Mouse (Mus musculus) right cerebral cortex, postnatal 10 days (tissue): ENCODE results near the gene Rxrg.
A peak's percentile ranks its signal among the peaks of the same experiment; 100 is the strongest.

Experiments
- DNase-seq, 2 experiments: peaks; one replicate each; pipeline ENCODE4 v3.0.0; 2021; ENCODE audit warnings: low spot score in 2 of 2

Gene Rxrg

GRCm38 (mm10) chr1:167598255-167599081 lies at the start of gene Rxrg:
TSS of gene Rxrg (plus strand) at chr1:167598384.
- DNase-seq = peak; percentile 79 to 80

- DNase-seq = no peak
Measured at GRCm38 (mm10) chr1:167549324-167549723, 48.9 kb upstream of the Rxrg start.

GRCm38 (mm10) chr1:167551601-167552000 lies 46.6 kb upstream of the Rxrg start:
- DNase-seq = peak in 1 of 2 experiments; percentile 43

GRCm38 (mm10) chr1:167553959-167554526 lies 44.1 kb upstream of the Rxrg start:
- DNase-seq = no peak

GRCm38 (mm10) chr1:167566571-167566970 lies 31.6 kb upstream of the Rxrg start:
- DNase-seq = no peak

- no peak for DNase-seq
Measured at GRCm38 (mm10) chr1:167579131-167579530, 19.1 kb upstream of the Rxrg start.

- no peak for DNase-seq
Measured at GRCm38 (mm10) chr1:167583195-167583594, 15.0 kb upstream of the Rxrg start.

- DNase-seq = peak in 1 of 2 experiments; percentile 49
Measured at GRCm38 (mm10) chr1:167583888-167584287, 14.3 kb upstream of the Rxrg start.

GRCm38 (mm10) chr1:167588747-167589558 lies 9.2 kb upstream of the Rxrg start:
- no peak for DNase-seq

GRCm38 (mm10) chr1:167592175-167592574 lies 6.0 kb upstream of the Rxrg start:
- DNase-seq = no peak

- no peak for DNase-seq
Measured at GRCm38 (mm10) chr1:167599211-167599735, 1.1 kb downstream of the Rxrg start.

- DNase-seq = peak; percentile 73 to 79
Measured at GRCm38 (mm10) chr1:167608201-167608741, 10.1 kb downstream of the Rxrg start.

GRCm38 (mm10) chr1:167617131-167617530 lies 18.9 kb downstream of the Rxrg start:
- no peak for DNase-seq

GRCm38 (mm10) chr1:167617995-167618489 lies 19.9 kb downstream of the Rxrg start:
- peak; percentile 46 for DNase-seq

GRCm38 (mm10) chr1:167620206-167620795 lies 22.1 kb downstream of the Rxrg start:
- DNase-seq = no peak

- no peak for DNase-seq
Measured at GRCm38 (mm10) chr1:167625098-167625497, 26.9 kb downstream of the Rxrg start.

GRCm38 (mm10) chr1:167631765-167632164 lies 33.6 kb downstream of the Rxrg start:
- no peak for DNase-seq

- no peak for DNase-seq
Measured at GRCm38 (mm10) chr1:167635702-167636101, 37.5 kb downstream of the Rxrg start.

GRCm38 (mm10) chr1:167636948-167637347 lies 38.8 kb downstream of the Rxrg start:
- DNase-seq = peak; percentile 73 to 76

- DNase-seq = peak; percentile 36 to 49
Measured at GRCm38 (mm10) chr1:167638053-167638452, 39.9 kb downstream of the Rxrg start.

GRCm38 (mm10) chr1:167638901-167639300 lies 40.7 kb downstream of the Rxrg start:
- DNase-seq = peak in 1 of 2 experiments; percentile 30
